Mouse (Mus musculus): ENCODE data around the gene Slc25a34. TPM values are rescaled to one million over a fixed set of nuclear protein-coding genes. Genes with fewer than 3 reads are reported as not detected.
A peak's percentile ranks its signal among the peaks of the same experiment; 100 is the strongest.

The Slc25a34 gene
- polyA plus RNA-seq, 1 experiment = 0.13 TPM

DNA sequence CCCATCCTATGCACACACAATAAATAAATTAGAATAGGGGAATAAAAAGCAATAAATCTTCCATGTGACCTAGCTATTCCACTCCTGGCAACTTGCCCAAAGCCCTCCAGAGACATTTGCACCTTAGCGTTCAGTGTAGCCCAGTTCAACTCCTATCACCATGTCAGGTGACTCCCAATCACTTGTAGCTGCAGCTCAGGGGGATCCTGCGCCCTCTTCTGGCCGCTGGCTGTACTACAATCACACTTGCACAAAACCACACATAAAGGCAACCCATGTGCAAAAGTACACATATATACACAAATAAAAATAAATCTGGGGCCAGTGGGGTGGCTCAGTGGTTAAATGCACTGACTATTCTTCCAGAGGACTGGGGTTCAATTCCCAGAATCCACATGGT lies 32.1 kb downstream of the Slc25a34 start:
- no peak overlapping the region for H3ac ChIP-seq (ENCODE audit: control insufficient read depth, insufficient read length, low read depth)
- H3K36me3 ChIP-seq (ENCODE audit: control insufficient read depth, insufficient read depth) = peaks cover 63% of the 10 kb centered on the region
- no peaks in the 10 kb centered on the region for H3K27me3 ChIP-seq (ENCODE audit: control insufficient read depth, insufficient read depth, insufficient read length)
- H3K79me3 ChIP-seq (ENCODE audit: low read depth) = peaks cover 8% of the 10 kb centered on the region
- TF ChIP-seq CTCF (IDR thresholded peaks at IDR 0.05; ENCODE audit: control insufficient read depth, insufficient read depth, insufficient read length) (peak; percentile 33), USF1 (IDR thresholded peaks at IDR 0.05; ENCODE audit: low read depth) (peak; percentile 38), FOSL1 (IDR thresholded peaks at IDR 0.05; ENCODE audit: insufficient read depth, low read length, poor library complexity, severe bottlenecking) (no peak), MYOD1 (IDR thresholded peaks at IDR 0.05; ENCODE audit: control insufficient read depth, insufficient read length, low read depth) (no peak), MYOG (IDR thresholded peaks at IDR 0.05; ENCODE audit: control insufficient read depth, extremely low read depth, insufficient read length) (no peak), CEBPB (IDR thresholded peaks at IDR 0.05; ENCODE audit: low read depth) (no peak), MAX (IDR thresholded peaks at IDR 0.05) (no peak)
- H3K79me2 ChIP-seq (ENCODE audit: control insufficient read depth, insufficient read depth) = peaks cover 18% of the 10 kb centered on the region
- H3K4me3 ChIP-seq (ENCODE audit: insufficient read depth, poor library complexity, severe bottlenecking) = no peak overlapping the region

DNA sequence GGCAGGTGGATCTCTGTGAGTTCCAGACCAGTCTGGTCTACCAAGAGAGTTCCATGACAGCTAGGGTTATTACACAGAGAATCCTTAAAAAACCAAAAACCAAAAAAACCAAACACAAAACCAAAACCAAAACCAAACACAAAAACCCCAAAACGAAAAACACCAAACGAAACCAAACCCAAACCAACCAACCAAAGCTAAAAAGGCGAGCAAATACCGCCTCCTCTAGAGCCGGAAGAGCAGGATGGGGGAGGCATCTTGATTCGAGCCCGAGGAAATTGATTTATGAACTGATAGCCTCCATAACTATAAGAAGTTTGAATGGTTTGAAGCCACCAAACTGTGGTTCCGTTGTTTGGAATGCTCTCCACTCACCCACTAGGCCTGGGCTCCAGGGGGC lies 39.7 kb downstream of the Slc25a34 start:
- H3K79me3 ChIP-seq (ENCODE audit: low read depth) = no peaks in the 10 kb centered on the region
- H3K79me2 ChIP-seq (ENCODE audit: control insufficient read depth, insufficient read depth) = no peaks in the 10 kb centered on the region
- no peak overlapping the region for H3K4me3 ChIP-seq (ENCODE audit: insufficient read depth, poor library complexity, severe bottlenecking)
- peaks cover 41% of the 10 kb centered on the region for H3K36me3 ChIP-seq (ENCODE audit: control insufficient read depth, insufficient read depth)
- H3K27me3 ChIP-seq (ENCODE audit: control insufficient read depth, insufficient read depth, insufficient read length) = no peaks in the 10 kb centered on the region
- TF ChIP-seq MYOD1 (IDR thresholded peaks at IDR 0.05; ENCODE audit: control insufficient read depth, insufficient read length, low read depth) (no peak), CTCF (IDR thresholded peaks at IDR 0.05; ENCODE audit: control insufficient read depth, insufficient read depth, insufficient read length) (no peak), CEBPB (IDR thresholded peaks at IDR 0.05; ENCODE audit: low read depth) (no peak), FOSL1 (IDR thresholded peaks at IDR 0.05; ENCODE audit: insufficient read depth, low read length, poor library complexity, severe bottlenecking) (no peak)
- H3ac ChIP-seq (ENCODE audit: control insufficient read depth, insufficient read length, low read depth) = no peak overlapping the region

DNA sequence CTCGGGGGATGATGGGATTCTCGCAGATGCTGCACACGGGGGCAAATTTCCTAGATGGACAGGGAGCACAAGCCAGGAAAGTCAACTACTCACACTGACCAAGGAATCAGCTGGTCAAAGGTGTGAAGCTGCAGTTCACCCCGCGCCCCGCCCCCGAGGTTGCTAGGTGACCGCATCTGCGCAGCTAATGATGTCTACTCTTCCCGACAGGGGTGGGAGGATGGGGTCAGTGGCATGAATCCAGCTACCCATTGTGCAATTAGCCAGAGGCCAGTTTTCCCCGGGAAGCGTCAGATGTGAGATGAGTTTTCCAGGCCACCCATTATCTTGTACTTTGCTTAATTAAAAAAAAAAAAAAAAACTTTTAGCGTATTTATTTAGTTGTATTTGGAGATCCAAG lies 42.6 kb downstream of the Slc25a34 start:
- peaks cover 30% of the 10 kb centered on the region for H3K36me3 ChIP-seq (ENCODE audit: control insufficient read depth, insufficient read depth)
- no peaks in the 10 kb centered on the region for H3K79me3 ChIP-seq (ENCODE audit: low read depth)
- H3K79me2 ChIP-seq (ENCODE audit: control insufficient read depth, insufficient read depth) = no peaks in the 10 kb centered on the region
- H3K4me3 ChIP-seq (ENCODE audit: insufficient read depth, poor library complexity, severe bottlenecking) = no peak overlapping the region
- H3ac ChIP-seq (ENCODE audit: control insufficient read depth, insufficient read length, low read depth) = no peak overlapping the region
- TF ChIP-seq MAX (IDR thresholded peaks at IDR 0.05) (no peak), MYOG (IDR thresholded peaks at IDR 0.05; ENCODE audit: control insufficient read depth, extremely low read depth, insufficient read length) (no peak), CTCF (IDR thresholded peaks at IDR 0.05; ENCODE audit: control insufficient read depth, insufficient read depth, insufficient read length) (no peak), MYOD1 (IDR thresholded peaks at IDR 0.05; ENCODE audit: control insufficient read depth, insufficient read length, low read depth) (no peak), CEBPB (IDR thresholded peaks at IDR 0.05; ENCODE audit: low read depth) (no peak), USF1 (IDR thresholded peaks at IDR 0.05; ENCODE audit: low read depth) (no peak), FOSL1 (IDR thresholded peaks at IDR 0.05; ENCODE audit: insufficient read depth, low read length, poor library complexity, severe bottlenecking) (no peak)
- H3K27me3 ChIP-seq (ENCODE audit: control insufficient read depth, insufficient read depth, insufficient read length) = no peaks in the 10 kb centered on the region

DNA sequence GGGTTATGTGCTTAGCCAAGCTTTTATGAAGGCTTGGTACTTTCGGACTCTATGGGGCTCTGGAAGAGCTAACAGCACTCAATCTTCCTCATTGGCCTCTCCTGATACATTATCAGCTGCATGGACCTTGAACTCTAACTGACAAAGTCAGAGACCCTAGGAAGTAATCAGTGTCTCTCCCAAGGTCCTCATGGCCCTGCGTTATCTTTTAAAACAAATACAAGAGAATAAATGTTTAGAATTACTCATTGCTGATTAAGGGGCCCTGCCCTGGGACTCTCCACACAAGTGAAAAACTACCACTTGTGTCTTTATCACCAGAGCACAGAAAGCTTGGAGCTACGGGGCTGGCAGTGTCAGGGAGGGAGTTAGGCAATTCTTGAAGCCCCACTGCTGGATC lies 44.8 kb downstream of the Slc25a34 start:
- peaks cover 26% of the 10 kb centered on the region for H3K36me3 ChIP-seq (ENCODE audit: control insufficient read depth, insufficient read depth)
- H3K79me2 ChIP-seq (ENCODE audit: control insufficient read depth, insufficient read depth) = no peaks in the 10 kb centered on the region
- H3K79me3 ChIP-seq (ENCODE audit: low read depth) = no peaks in the 10 kb centered on the region

DNA sequence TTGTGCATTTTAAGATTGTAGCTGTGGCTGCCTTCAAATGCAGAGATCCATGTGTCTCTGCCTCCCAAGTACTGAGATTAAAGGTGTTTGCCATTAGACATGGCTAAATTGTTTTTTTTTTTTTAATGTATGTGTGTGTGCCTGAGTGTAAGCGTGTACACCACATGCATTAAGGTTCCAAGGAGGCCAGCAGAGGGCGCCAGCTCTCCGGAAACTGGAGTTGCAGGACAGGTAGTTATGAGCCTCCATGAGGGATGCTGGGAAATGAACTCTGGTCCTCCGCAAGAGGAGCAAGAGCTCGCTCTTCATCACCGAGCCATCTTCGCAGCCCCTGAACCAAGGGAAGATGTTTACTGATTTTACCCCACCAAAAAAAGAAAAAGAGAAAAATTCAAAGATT lies 46.7 kb downstream of the Slc25a34 start:
- H3K79me3 ChIP-seq (ENCODE audit: low read depth) = no peaks in the 10 kb centered on the region
- TF ChIP-seq MAX (IDR thresholded peaks at IDR 0.05) (no peak), MYOG (IDR thresholded peaks at IDR 0.05; ENCODE audit: control insufficient read depth, extremely low read depth, insufficient read length) (no peak), CEBPB (IDR thresholded peaks at IDR 0.05; ENCODE audit: low read depth) (no peak), MYOD1 (IDR thresholded peaks at IDR 0.05; ENCODE audit: control insufficient read depth, insufficient read length, low read depth) (no peak), FOSL1 (IDR thresholded peaks at IDR 0.05; ENCODE audit: insufficient read depth, low read length, poor library complexity, severe bottlenecking) (no peak), USF1 (IDR thresholded peaks at IDR 0.05; ENCODE audit: low read depth) (no peak), CTCF (IDR thresholded peaks at IDR 0.05; ENCODE audit: control insufficient read depth, insufficient read depth, insufficient read length) (no peak)
- no peaks in the 10 kb centered on the region for H3K27me3 ChIP-seq (ENCODE audit: control insufficient read depth, insufficient read depth, insufficient read length)
- peaks cover 20% of the 10 kb centered on the region for H3K36me3 ChIP-seq (ENCODE audit: control insufficient read depth, insufficient read depth)
- H3K4me3 ChIP-seq (ENCODE audit: insufficient read depth, poor library complexity, severe bottlenecking) = no peak overlapping the region
- H3ac ChIP-seq (ENCODE audit: control insufficient read depth, insufficient read length, low read depth) = no peak overlapping the region
- no peaks in the 10 kb centered on the region for H3K79me2 ChIP-seq (ENCODE audit: control insufficient read depth, insufficient read depth)

More for the DNA sequence above, 44.8 kb downstream of the Slc25a34 start:
- Histone ChIP-seq H3ac (ENCODE audit: control insufficient read depth, insufficient read length, low read depth) (no peak overlapping the region), H3K4me3 (ENCODE audit: insufficient read depth, poor library complexity, severe bottlenecking) (no peak overlapping the region), H3K27me3 (ENCODE audit: control insufficient read depth, insufficient read depth, insufficient read length) (no peaks in the 10 kb centered on the region)
- TF ChIP-seq MYOG (IDR thresholded peaks at IDR 0.05; ENCODE audit: control insufficient read depth, extremely low read depth, insufficient read length) = no peak
- TF ChIP-seq MYOD1 (IDR thresholded peaks at IDR 0.05; ENCODE audit: control insufficient read depth, insufficient read length, low read depth) = no peak
- no peak for TF ChIP-seq CTCF (IDR thresholded peaks at IDR 0.05; ENCODE audit: control insufficient read depth, insufficient read depth, insufficient read length)
- no peak for TF ChIP-seq FOSL1 (IDR thresholded peaks at IDR 0.05; ENCODE audit: insufficient read depth, low read length, poor library complexity, severe bottlenecking)
- no peak for TF ChIP-seq MAX (IDR thresholded peaks at IDR 0.05)
- no peak for TF ChIP-seq CEBPB (IDR thresholded peaks at IDR 0.05; ENCODE audit: low read depth)
- TF ChIP-seq USF1 (IDR thresholded peaks at IDR 0.05; ENCODE audit: low read depth) = no peak

DNA sequence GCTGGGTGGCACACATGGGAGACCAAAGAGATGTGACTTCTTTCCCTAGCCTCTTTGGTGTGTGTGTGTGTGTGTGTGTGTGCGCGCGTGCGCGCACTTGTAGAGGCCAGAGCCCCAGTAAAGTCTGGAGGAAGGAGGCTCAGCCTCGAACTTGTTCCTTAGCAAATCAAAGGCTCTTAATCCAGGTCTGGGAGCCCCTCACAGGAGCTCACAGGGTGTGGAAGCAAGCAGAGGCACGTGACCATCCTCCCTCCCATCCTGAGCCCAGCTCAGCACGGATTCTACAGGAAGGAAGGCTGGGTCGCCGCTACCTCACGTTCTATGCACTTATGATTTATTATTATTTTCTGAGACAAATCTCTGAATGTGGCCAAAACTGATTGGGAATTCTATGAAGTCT lies 47.2 kb downstream of the Slc25a34 start:
- no peak overlapping the region for H3ac ChIP-seq (ENCODE audit: control insufficient read depth, insufficient read length, low read depth)
- no peaks in the 10 kb centered on the region for H3K27me3 ChIP-seq (ENCODE audit: control insufficient read depth, insufficient read depth, insufficient read length)
- H3K79me3 ChIP-seq (ENCODE audit: low read depth) = no peaks in the 10 kb centered on the region
- H3K36me3 ChIP-seq (ENCODE audit: control insufficient read depth, insufficient read depth) = peaks cover 20% of the 10 kb centered on the region
- no peaks in the 10 kb centered on the region for H3K79me2 ChIP-seq (ENCODE audit: control insufficient read depth, insufficient read depth)
- no peak overlapping the region for H3K4me3 ChIP-seq (ENCODE audit: insufficient read depth, poor library complexity, severe bottlenecking)
- TF ChIP-seq CTCF (IDR thresholded peaks at IDR 0.05; ENCODE audit: control insufficient read depth, insufficient read depth, insufficient read length) (no peak), USF1 (IDR thresholded peaks at IDR 0.05; ENCODE audit: low read depth) (no peak), MYOG (IDR thresholded peaks at IDR 0.05; ENCODE audit: control insufficient read depth, extremely low read depth, insufficient read length) (no peak), MYOD1 (IDR thresholded peaks at IDR 0.05; ENCODE audit: control insufficient read depth, insufficient read length, low read depth) (no peak), FOSL1 (IDR thresholded peaks at IDR 0.05; ENCODE audit: insufficient read depth, low read length, poor library complexity, severe bottlenecking) (no peak), MAX (IDR thresholded peaks at IDR 0.05) (no peak), CEBPB (IDR thresholded peaks at IDR 0.05; ENCODE audit: low read depth) (no peak)
